Mouse (Mus musculus): Measurements from ENCODE around the gene Trmt2a.

GRCm38 (mm10) chr16:18210701-18211416 lies 37.6 kb upstream of the Trmt2a start:
- TF ChIP-seq CTCF (conservative IDR thresholded peaks at IDR 0.05; ENCODE audit: low read length), result peak; percentile 100
- TF ChIP-seq POU5F1 (IDR thresholded peaks at IDR 0.05; ENCODE audit: borderline replicate concordance, low read length), result no peak
- TF ChIP-seq NANOG (IDR thresholded peaks at IDR 0.05; ENCODE audit: borderline replicate concordance, low read length), result no peak
